Mouse (Mus musculus) MEL (cell line): Measurements from ENCODE around the gene Mybphl.

ENCODE experiments used
- CHD2 ChIP-seq: IDR thresholded peaks from 2 replicates; pipeline ENCODE4 v1.6.1; 2011; ENCODE audit warnings: low read length, improper control_type of control experiment
- CTCF ChIP-seq, 3 experiments: IDR thresholded peaks in 2 of 3; conservative IDR thresholded peaks in 1 of 3; 2 replicates each; pipeline ENCODE4 v1.5.1; 2011 to 2012; ENCODE audit warnings: low read length in 3 of 3, low read depth in 2 of 3, mild to moderate bottlenecking in 2 of 3, improper control_type of control experiment in 1 of 3, inconsistent platforms in 1 of 3, mixed read lengths in 1 of 3, moderate library complexity in 1 of 3; ENCODE audit not compliant: control insufficient read depth in 1 of 3, insufficient read depth in 1 of 3, poor library complexity in 1 of 3, severe bottlenecking in 1 of 3
- EP300 ChIP-seq, 2 experiments: IDR thresholded peaks; 2 replicates each; pipeline ENCODE4 v1.6.1; 2011; ENCODE audit warnings: improper control_type of control experiment in 2 of 2, low read length in 2 of 2, low read depth in 1 of 2, mild to moderate bottlenecking in 1 of 2
- ETS1 ChIP-seq: IDR thresholded peaks from 2 replicates; pipeline ENCODE4 v1.6.1; 2012; ENCODE audit warnings: low read depth, mild to moderate bottlenecking, inconsistent platforms, low read length, improper control_type of control experiment, moderate library complexity
- GABPA ChIP-seq: IDR thresholded peaks from 2 replicates; pipeline ENCODE4 v1.6.1; 2012; ENCODE audit warnings: low read depth, mild to moderate bottlenecking, inconsistent platforms, low read length, improper control_type of control experiment, moderate library complexity
- GATA1 ChIP-seq: IDR thresholded peaks from 2 replicates; pipeline ENCODE4 v1.6.1; 2011; ENCODE audit warnings: low read depth, low read length, improper control_type of control experiment
- HCFC1 ChIP-seq: IDR thresholded peaks from 2 replicates; pipeline ENCODE4 v1.6.1; 2012; ENCODE audit warnings: low read depth, mild to moderate bottlenecking, inconsistent platforms, low read length, improper control_type of control experiment, moderate library complexity
- NRF1 ChIP-seq: IDR thresholded peaks from 2 replicates; pipeline ENCODE4 v1.6.1; 2014; ENCODE audit warnings: low read depth, mild to moderate bottlenecking, inconsistent platforms, low read length, improper control_type of control experiment, moderate library complexity; ENCODE audit not compliant: poor library complexity, insufficient read depth, severe bottlenecking
- POLR2A ChIP-seq, 2 experiments: IDR thresholded peaks; 2 replicates each; pipeline ENCODE4 v1.6.1; 2011 to 2012; ENCODE audit warnings: low read length in 2 of 2, mild to moderate bottlenecking in 2 of 2, control low read depth in 1 of 2, improper control_type of control experiment in 1 of 2, low read depth in 1 of 2, moderate library complexity in 1 of 2; ENCODE audit not compliant: control insufficient read depth in 1 of 2, insufficient read depth in 1 of 2, poor library complexity in 1 of 2
- TBP ChIP-seq: IDR thresholded peaks from 2 replicates; pipeline ENCODE4 v1.8.0; 2011; ENCODE audit warnings: low read depth, low read length, improper control_type of control experiment
- ZC3H11A ChIP-seq: IDR thresholded peaks from 2 replicates; pipeline ENCODE4 v1.6.1; 2012; ENCODE audit warnings: low read depth, mild to moderate bottlenecking, inconsistent platforms, low read length, improper control_type of control experiment
- ZMIZ1 ChIP-seq: IDR thresholded peaks from 2 replicates; pipeline ENCODE4 v1.6.1; 2012; ENCODE audit warnings: low read depth, mild to moderate bottlenecking, inconsistent platforms, low read length, improper control_type of control experiment, moderate library complexity
- ZNF384 ChIP-seq: IDR thresholded peaks from 2 replicates; pipeline ENCODE4 v1.6.1; 2012; ENCODE audit warnings: low read depth, mild to moderate bottlenecking, inconsistent platforms, low read length, improper control_type of control experiment

GRCm38 (mm10) chr3:108367173-108367572 is 2.5 kb downstream of the Mybphl start:
- TF ChIP-seq CTCF (IDR thresholded peaks at IDR 0.05 in 2 of 3, conservative IDR thresholded peaks at IDR 0.05 in 1 of 3; ENCODE audit: control insufficient read depth in 1 of 3, insufficient read depth in 1 of 3, low read depth in 2 of 3, low read length in 3 of 3, poor library complexity in 1 of 3, severe bottlenecking in 1 of 3), result no peak
- no peak for TF ChIP-seq ZNF384
- no peak for TF ChIP-seq HCFC1
- no peak for TF ChIP-seq TBP
- no peak for TF ChIP-seq NRF1
- TF ChIP-seq EP300 (IDR thresholded peaks at IDR 0.05; ENCODE audit: low read depth in 1 of 2, low read length in 2 of 2), result no peak
- no peak for TF ChIP-seq ETS1
- no peak for TF ChIP-seq ZMIZ1
- no peak for TF ChIP-seq POLR2A (IDR thresholded peaks at IDR 0.05; ENCODE audit: control insufficient read depth in 1 of 2, insufficient read depth in 1 of 2, low read depth in 1 of 2, low read length in 2 of 2, poor library complexity in 1 of 2)
- TF ChIP-seq GATA1, result no peak
- TF ChIP-seq GABPA, result no peak
- TF ChIP-seq ZC3H11A, result no peak
- TF ChIP-seq CHD2, result no peak
